Comparison of ENCODE assay signal across 15 mouse cellular contexts in the genomic region with DNA sequence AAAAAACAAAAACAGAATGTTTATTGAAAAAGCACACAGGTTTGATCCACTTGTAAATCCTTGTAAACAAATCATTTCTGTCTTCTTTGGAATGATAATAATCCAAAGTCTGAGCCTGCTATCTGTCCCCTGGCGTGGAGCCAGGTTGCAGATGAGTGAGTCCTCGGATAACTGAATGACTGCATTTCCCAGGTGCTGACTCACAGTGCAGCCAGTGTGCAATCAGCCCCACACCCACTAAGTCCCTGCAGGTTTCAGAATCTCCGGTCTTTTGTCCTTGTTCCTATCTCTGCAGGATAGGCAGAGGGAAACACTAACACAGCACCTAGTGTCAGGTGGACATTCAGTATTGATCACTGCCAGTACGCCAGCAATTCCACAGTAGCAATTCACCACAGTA. TPM values are rescaled to one million over a fixed set of nuclear protein-coding genes. Genes with fewer than 3 reads are reported as not detected.
A peak's percentile ranks its signal among the peaks of the same experiment; 100 is the strongest.
DNase-seq lines count a peak whose midpoint lies in the region; ATAC-seq and TF ChIP-seq lines count a peak whose summit lies in the region.
"Had no signal": no experiment of that assay in that cellular context is flagged by ENCODE, and none has a peak within 500 bp of the region (broad histone marks: within the 10 kb centered on the region; RNA-seq: fewer than 3 reads in every experiment).

No protein-coding gene starts in this region.

- H3K36me3 ChIP-seq in hindbrain, embryonic 13.5 days = no peaks in the 10 kb centered on the region
- H3K36me3 ChIP-seq in hindbrain, embryonic 10.5 days = 0 out of 2 replicates have a peak, but pooled peaks cover 2% of the 10 kb centered on the region
- H3K36me3 ChIP-seq in stomach, postnatal 0 days (ENCODE audit: control insufficient read depth, insufficient read depth, low read length) = no peaks in the 10 kb centered on the region
- H3K36me3 ChIP-seq: embryonic facial prominence, embryonic 15.5 days; limb, embryonic 13.5 days; lung, embryonic 15.5 days had no signal

- H3K4me2 ChIP-seq in hindbrain, embryonic 13.5 days = no peak overlapping the region
- H3K4me2 ChIP-seq in stomach, postnatal 0 days (replicated peaks; ENCODE audit: low read depth) = no peak overlapping the region

- no peaks in the 10 kb centered on the region for H3K9me3 ChIP-seq in hindbrain, embryonic 13.5 days
- H3K9me3 ChIP-seq in hindbrain, embryonic 10.5 days = no peaks in the 10 kb centered on the region
- H3K9me3 ChIP-seq in stomach, postnatal 0 days (ENCODE audit: control insufficient read depth, low read length) = no peaks in the 10 kb centered on the region
- H3K9me3 ChIP-seq: embryonic facial prominence, embryonic 15.5 days; limb, embryonic 13.5 days; lung, embryonic 15.5 days had no signal

- no peak overlapping the region for H3K27ac ChIP-seq in hindbrain, embryonic 13.5 days
- no peak overlapping the region for H3K27ac ChIP-seq in hindbrain, embryonic 10.5 days
- H3K27ac ChIP-seq in stomach, postnatal 0 days (replicated peaks) = no peak overlapping the region
- H3K27ac ChIP-seq: embryonic facial prominence, embryonic 15.5 days; kidney, postnatal 0 days; limb, embryonic 13.5 days; lung, embryonic 15.5 days had no signal

- WGBS in hindbrain, embryonic 13.5 days = 68% methylated on average over 4 of the region's 4 CpGs
- 75% methylated on average over 4 of the region's 4 CpGs for WGBS in hindbrain, embryonic 10.5 days
- 53% methylated on average over 4 of the region's 4 CpGs for WGBS in stomach, postnatal 0 days

- no peak for ATAC-seq in hindbrain, embryonic 13.5 days (ENCODE audit: low FRiP score)
- no peak for ATAC-seq in stomach, postnatal 0 days (ENCODE audit: low FRiP score, low TSS enrichment)

- H3K9ac ChIP-seq in hindbrain, embryonic 13.5 days = 0 out of 2 replicates have a peak overlapping the region, but pooled peaks have one; percentile 3
- H3K9ac ChIP-seq in stomach, postnatal 0 days (ENCODE audit: low read length) = no peak overlapping the region
- H3K9ac ChIP-seq: embryonic facial prominence, embryonic 15.5 days had no signal

- H3K27me3 ChIP-seq in hindbrain, embryonic 13.5 days = peaks cover 22% of the 10 kb centered on the region
- peaks cover 12% of the 10 kb centered on the region for H3K27me3 ChIP-seq in hindbrain, embryonic 10.5 days (ENCODE audit: insufficient read depth, poor library complexity, severe bottlenecking)
- H3K27me3 ChIP-seq in stomach, postnatal 0 days (ENCODE audit: control insufficient read depth, insufficient read depth, low read length) = no peaks in the 10 kb centered on the region
- H3K27me3 ChIP-seq: embryonic facial prominence, embryonic 15.5 days; lung, embryonic 15.5 days had no signal

- H3K4me3 ChIP-seq in hindbrain, embryonic 13.5 days = no peak overlapping the region
- H3K4me3 ChIP-seq in hindbrain, embryonic 10.5 days = no peak overlapping the region
- no peak overlapping the region for H3K4me3 ChIP-seq in stomach, postnatal 0 days (ENCODE audit: low read depth, low read length)
- H3K4me3 ChIP-seq: limb, embryonic 13.5 days; lung, embryonic 15.5 days had no signal

- peaks cover 34% of the 10 kb centered on the region for H3K4me1 ChIP-seq in hindbrain, embryonic 13.5 days (replicated peaks)
- peaks cover 29% of the 10 kb centered on the region for H3K4me1 ChIP-seq in hindbrain, embryonic 10.5 days (replicated peaks)
- H3K4me1 ChIP-seq in stomach, postnatal 0 days (replicated peaks; ENCODE audit: control insufficient read depth, insufficient read depth) = peaks cover 3% of the 10 kb centered on the region; the same call in 1 of the 2 replicates

- no peak for DNase-seq in hindbrain, embryonic 10.5 days (ENCODE audit: low spot score)
- peak; percentile 49 to 57 for DNase-seq in right cerebral cortex, adult 2 months (ENCODE audit: low spot score in 2 of 2)
- DNase-seq in right cerebral cortex, postnatal 4 days = no peak
- DNase-seq in adrenal gland, postnatal 36 days = peak; percentile 61 to 70
- DNase-seq in stomach, postnatal 0 days (ENCODE audit: low spot score) = peak; percentile 26
- DNase-seq in kidney, adult 8-10 months = no peak
- DNase-seq: cerebellum, adult 8-10 months; heart, postnatal 36 days; layer of hippocampus, postnatal 36 days; spleen, adult 18-20 months had no signal

- TF ChIP-seq CTCF in stomach, postnatal 0 days (IDR thresholded peaks at IDR 0.05; ENCODE audit: low read depth) = no peak

- no peak for TF ChIP-seq EP300 in stomach, postnatal 0 days (optimal IDR thresholded peaks at IDR 0.05)

RNA-seq across cellular contexts. Expression of a gene that starts 1.5 kb away (rescaled TPM):
- 82.4 and 86.8 TPM in 2 replicates for polyA plus RNA-seq in hindbrain, embryonic 13.5 days (2015; fragmentation: Nextera tagmentation; extraction: Ambion mirVana)
- polyA plus RNA-seq in hindbrain, embryonic 10.5 days (2016; fragmentation: Nextera tagmentation; extraction: Ambion mirVana) = 70.8 and 74.2 TPM in 2 replicates
- 100 to 1,000 TPM; 148 to 179 TPM for total RNA-seq in adrenal gland, postnatal 36 days (2021)
- 21.0 and 22.3 TPM in 2 replicates for polyA plus RNA-seq in stomach, postnatal 0 days (2015; fragmentation: Nextera tagmentation; extraction: Ambion mirVana)

Comparison
In these comparisons a context has a peak if more than half of its experiments do, and no peak if none do; other contexts are left out.
1. DNase-seq: peak in right cerebral cortex, adult 2 months (2 of 2), adrenal gland, postnatal 36 days (2 of 2) and stomach, postnatal 0 days (single experiment); none in hindbrain, embryonic 10.5 days (single experiment), right cerebral cortex, postnatal 4 days (single experiment) and kidney, adult 8-10 months (0 of 2).